Mouse (Mus musculus): Measurements from ENCODE around the gene Apoc1.

The Apoc1 gene

DNA sequence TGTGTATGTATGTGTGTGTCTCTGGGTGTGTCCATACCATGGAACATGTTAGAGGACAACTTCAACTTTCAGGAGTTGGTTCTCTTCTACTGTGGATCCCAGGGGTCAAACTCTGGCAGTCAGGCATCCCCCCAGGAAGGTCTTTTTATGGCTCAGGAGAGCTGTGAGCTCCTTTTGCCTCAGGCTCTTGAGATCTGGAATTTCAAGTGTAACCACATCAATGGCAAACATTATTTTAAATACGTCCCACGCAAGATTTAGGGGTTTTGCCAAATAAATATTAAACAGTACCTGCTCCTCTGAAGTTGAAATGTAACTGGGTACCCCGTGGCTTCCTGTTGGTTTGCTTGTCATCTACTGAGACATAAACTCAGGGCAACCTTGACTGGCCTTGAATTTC is 9.5 kb downstream of the Apoc1 start:
- no peak for DNase-seq

GRCm38 (mm10) chr7:19681202-19681694 is 11.2 kb downstream of the Apoc1 start, which contains the start of the genes Gm44805 and Apoc4:
TSS of gene Gm44805 (minus strand) at chr7:19681423.
TSS of gene Apoc4 (minus strand) at chr7:19681479.
- DNase-seq = no peak

- DNase-seq = no peak
Measured at GRCm38 (mm10) chr7:19680702-19681101, 11.8 kb downstream of the Apoc1 start.

- no peak for DNase-seq
Measured at GRCm38 (mm10) chr7:19678901-19679300, 13.6 kb downstream of the Apoc1 start.

GRCm38 (mm10) chr7:19677872-19678271 is 14.6 kb downstream of the Apoc1 start, which contains the start of gene Apoc2:
TSS of gene Apoc2 (minus strand) at chr7:19677941.
- no peak for DNase-seq

- no peak for DNase-seq
Measured at GRCm38 (mm10) chr7:19676662-19677061, 15.8 kb downstream of the Apoc1 start.

DNA sequence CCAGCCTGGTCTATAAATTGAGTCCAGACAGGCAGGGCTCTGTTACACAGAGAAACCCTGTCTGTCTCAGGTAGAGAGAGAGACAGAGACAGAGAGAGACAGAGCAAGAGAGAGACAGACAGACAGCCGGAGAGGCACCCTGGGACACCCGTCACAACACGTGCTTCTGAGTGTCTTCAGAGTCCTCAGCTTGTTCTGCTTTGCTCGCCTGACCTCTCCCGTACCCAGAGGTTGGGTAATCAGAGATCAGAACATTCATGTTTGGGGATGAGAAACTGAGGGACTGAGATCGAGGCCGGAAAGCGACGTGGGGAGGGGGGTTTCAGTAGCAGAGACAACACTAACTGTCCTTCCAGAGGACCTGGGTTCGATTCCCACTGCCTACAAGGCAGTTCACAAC is 16.6 kb downstream of the Apoc1 start:
- no peak for DNase-seq

DNA sequence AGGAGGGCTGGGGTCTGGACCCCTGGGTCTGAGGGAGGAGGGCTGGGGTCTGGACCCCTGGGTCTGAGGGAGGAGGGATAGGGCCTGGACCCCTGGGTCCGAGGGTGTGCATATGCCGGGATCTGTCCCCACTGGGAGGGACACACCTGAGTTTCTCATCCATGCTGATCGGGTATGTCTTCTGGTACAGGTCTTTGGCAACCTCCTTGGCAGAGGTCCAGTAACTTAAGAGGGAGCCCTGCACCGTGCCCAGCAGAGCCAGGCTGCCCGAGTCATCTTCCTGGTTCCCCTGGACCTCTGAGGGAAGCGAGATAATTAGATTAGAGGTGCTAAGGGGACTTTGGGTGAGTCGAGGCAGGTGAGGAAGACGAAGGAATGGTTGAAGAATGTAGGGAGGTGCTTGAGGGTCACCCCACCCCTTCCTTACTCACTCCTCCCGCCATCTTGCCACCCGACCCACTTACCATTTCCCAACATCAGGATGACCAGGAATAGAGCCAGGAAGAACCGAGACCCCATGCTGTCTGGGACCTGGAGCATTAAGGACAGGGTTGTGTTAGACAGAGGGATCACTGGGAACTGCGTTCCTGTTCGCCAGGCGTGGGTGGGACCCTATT is 19.3 kb downstream of the Apoc1 start:
- no peak for DNase-seq

- DNase-seq = no peak
Measured at GRCm38 (mm10) chr7:19671511-19671910, 20.9 kb downstream of the Apoc1 start.

GRCm38 (mm10) chr7:19668947-19669721 is 23.3 kb downstream of the Apoc1 start:
- DNase-seq = peak; percentile 97

DNA sequence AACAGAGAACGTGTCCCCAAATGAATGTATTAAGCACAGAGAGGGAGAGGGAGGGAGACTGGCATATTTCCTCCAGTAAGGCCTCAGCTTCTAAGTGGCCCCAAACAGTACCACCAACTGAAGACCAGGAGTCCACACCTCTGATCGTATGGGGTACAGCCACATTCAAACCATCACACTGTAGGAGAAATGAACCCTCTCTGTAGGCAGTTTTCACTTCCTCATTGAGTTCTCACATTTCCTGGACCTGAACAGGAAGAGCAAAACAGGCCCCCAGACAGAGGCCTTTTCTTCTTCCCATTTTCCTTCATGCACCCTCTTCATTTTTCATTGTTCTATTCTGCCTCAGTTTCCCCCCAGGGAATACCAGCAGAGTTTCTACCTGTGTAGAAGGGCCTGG is 25.0 kb downstream of the Apoc1 start:
- no peak for DNase-seq

DNA sequence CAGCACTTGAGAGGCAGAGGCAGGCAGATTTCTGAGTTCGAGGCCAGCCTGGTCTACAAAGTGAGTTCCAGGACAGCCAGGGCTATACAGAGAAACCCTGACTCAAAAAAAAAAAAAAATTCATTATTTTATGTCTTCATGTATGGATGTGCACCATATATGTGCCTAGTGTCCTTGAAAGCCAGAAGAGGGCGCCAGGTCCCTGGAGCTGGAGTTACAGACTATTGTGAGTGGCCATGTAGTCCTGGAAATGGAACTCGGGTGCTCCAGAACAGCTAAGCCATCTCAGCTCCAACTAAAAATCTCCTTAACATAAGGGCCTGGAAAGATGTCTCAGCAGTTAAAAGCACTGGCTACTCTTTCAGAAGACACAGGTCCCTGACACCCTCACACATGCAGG is 25.7 kb downstream of the Apoc1 start:
- no peak for DNase-seq

- DNase-seq = peak; percentile 98
Measured at GRCm38 (mm10) chr7:19664955-19665841, 27.3 kb downstream of the Apoc1 start, which contains the start of gene Clptm1. TSS of gene Clptm1 (minus strand) at chr7:19665033.

DNA sequence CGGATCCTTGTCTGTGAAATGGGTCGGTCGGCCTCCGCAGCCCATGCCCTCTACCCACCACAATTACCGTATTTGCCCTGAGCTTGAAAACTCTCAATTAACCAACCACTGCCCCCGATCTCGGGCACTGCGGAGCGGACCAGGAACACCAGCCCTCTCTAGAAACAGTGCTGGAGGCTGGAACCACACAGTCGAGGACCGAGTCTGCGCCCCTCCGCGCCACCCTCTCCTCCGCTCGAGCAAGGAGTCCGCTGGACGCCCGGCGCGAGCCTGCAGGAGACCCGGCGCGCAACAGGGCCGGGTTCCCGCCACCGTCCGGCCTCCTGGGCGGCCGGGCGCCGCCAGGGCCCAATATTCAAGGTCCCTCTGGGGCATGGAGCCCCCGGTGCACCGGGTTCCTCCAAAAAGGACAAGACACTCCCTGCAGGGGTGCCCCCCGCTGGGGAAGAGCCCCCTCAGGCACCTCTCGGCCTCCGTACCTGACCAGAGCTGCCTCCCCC is 28.0 kb downstream of the Apoc1 start:
- DNase-seq = no peak

GRCm38 (mm10) chr7:19663940-19664339 is 28.5 kb downstream of the Apoc1 start:
- no peak for DNase-seq

DNA sequence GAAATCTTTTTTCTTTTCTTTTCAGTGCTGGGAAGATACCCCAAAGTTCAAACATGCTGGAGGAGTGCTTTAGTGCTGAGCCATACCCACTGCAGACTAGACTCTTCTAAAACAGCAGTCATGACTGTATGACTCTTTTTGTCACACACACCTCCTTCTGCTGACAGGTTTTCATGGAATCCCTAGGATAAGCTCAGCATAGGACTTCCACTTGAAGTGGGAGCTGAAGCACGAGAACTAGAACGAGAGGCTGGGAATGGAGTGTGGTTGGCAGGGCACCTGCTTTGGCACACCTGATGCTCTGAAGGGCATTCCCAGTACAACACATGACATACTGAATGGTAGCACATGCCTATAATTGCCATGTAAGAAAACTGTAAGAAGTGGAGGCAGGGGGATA is 39.8 kb downstream of the Apoc1 start:
- DNase-seq = no peak

DNA sequence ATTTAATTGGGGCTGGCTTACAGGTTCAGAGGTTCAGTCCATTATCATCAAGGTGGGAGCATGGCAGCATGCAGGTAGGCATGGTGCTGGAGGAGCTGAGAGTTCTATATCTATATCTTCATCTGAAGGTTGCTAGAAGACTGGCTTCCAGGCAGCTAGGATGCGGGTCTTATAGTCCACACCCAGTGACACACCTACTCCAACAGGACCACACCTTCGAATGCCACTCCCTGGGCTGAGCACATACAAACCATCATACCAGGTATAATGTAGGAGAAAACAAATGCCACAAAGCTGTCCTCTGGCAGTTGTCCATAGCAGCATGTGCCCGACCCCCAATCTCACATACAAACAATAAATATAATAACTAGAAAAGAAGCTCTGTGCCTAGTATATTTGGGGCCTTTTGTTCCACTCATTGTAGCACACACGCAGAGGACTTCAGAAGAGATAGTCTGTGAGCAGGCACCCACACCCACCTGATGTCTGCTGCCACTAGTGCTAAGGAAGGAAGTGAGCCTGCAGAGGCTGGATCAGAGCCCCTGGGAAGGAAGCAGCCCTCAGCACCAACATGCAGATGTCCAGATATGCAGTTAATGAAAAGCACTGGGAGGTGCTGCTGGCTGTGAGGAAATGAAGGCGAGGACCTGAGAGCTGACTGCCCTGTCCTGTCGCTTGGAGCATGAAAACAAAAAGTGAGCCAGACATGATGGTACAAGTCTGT is 41.2 kb downstream of the Apoc1 start:
- no peak for DNase-seq

- no peak for DNase-seq
Measured at GRCm38 (mm10) chr7:19641223-19641622, 51.2 kb downstream of the Apoc1 start.

Measured in kidney, adult 9 months (tissue).